Mouse (Mus musculus) limb, embryonic 12.5 days (tissue): ENCODE results near the gene Dlx3. TPM values are rescaled to one million over a fixed set of nuclear protein-coding genes. Genes with fewer than 3 reads are reported as not detected.

Experiments
- ATAC-seq: fragments of 200-750 bp; cut with Nextera tagmentation; 2 replicates; pipeline ENCODE4 v1.8.0; 2017; ENCODE audit warnings: low read depth, moderate TSS enrichment; ENCODE audit not compliant: insufficient number of reproducible peaks, insufficient read depth, low FRiP score, low TSS enrichment
- H3K27ac ChIP-seq: fragments of 300-500 bp; sonication (generic); 2 replicates; pipeline ENCODE4 v1.5.1; 2016; ENCODE audit warnings: mild to moderate bottlenecking, moderate library complexity
- H3K27me3 ChIP-seq: fragments of 300-500 bp; sonication (generic); 2 replicates; pipeline ENCODE4 v1.6.1; 2016; ENCODE audit warnings: mild to moderate bottlenecking, moderate library complexity
- H3K36me3 ChIP-seq: fragments of 300-500 bp; sonication (generic); 2 replicates; pipeline ENCODE4 v1.6.1; 2016; ENCODE audit warnings: mild to moderate bottlenecking, moderate library complexity
- H3K4me1 ChIP-seq: fragments of 300-500 bp; sonication (generic); replicated peaks from 2 replicates; pipeline ENCODE4 v1.6.1; 2016
- H3K4me2 ChIP-seq: fragments of 300-500 bp; sonication (generic); 2 replicates; pipeline ENCODE4 v1.6.1; 2016; ENCODE audit warnings: mild to moderate bottlenecking, moderate library complexity
- H3K4me3 ChIP-seq: fragments of 300-500 bp; sonication (generic); replicated peaks from 2 replicates; pipeline ENCODE4 v1.5.1; 2016; ENCODE audit warnings: mild to moderate bottlenecking
- H3K9ac ChIP-seq: fragments of 300-500 bp; sonication (generic); replicated peaks from 2 replicates; pipeline ENCODE4 v1.6.1; 2016; ENCODE audit warnings: mild to moderate bottlenecking, moderate library complexity
- H3K9me3 ChIP-seq: fragments of 300-500 bp; sonication (generic); 2 replicates; pipeline ENCODE4 v1.6.1; 2016; ENCODE audit warnings: mild to moderate bottlenecking, moderate library complexity
- WGBS: fragments of 180-500 bp; shearing (Covaris S2); methylation state at CpG from one replicate; pipeline ENCODE4 v1.1.7; 2016; 5-methylcytosine and 5-hydroxymethylcytosine counted together
- polyA plus RNA-seq: library from polyadenylated mRNA; unstranded; fragments of >200 nt; fragmentation: Nextera tagmentation; extraction: Ambion mirVana; gene quantifications from 2 replicates; pipeline ENCODE4 v1.2.1, GENCODE M21; 2016

Dlx3 gene
- polyA plus RNA-seq, 1 experiment from 2014 or later: 8.4 TPM

- Histone ChIP-seq H3K9me3 (no peaks in the 10 kb centered on the region), H3K4me2 (peak overlapping the region; percentile 43), H3K36me3 (no peaks in the 10 kb centered on the region), H3K4me3 (peak overlapping the region; percentile 17), H3K27me3 (peaks cover 88% of the 10 kb centered on the region), H3K9ac (peak overlapping the region; percentile 8), H3K27ac (peak overlapping the region; percentile 12; the same call in 1 of the 2 replicates), H3K4me1 (peaks cover 40% of the 10 kb centered on the region)
- WGBS: 2% methylated on average over 20 of the region's 20 CpGs
- ATAC-seq: peak; percentile 45; the same call in 1 of the 2 replicates
Measured at GRCm38 (mm10) chr11:95126272-95127245, 6.6 kb downstream of the Dlx3 start.

DNA sequence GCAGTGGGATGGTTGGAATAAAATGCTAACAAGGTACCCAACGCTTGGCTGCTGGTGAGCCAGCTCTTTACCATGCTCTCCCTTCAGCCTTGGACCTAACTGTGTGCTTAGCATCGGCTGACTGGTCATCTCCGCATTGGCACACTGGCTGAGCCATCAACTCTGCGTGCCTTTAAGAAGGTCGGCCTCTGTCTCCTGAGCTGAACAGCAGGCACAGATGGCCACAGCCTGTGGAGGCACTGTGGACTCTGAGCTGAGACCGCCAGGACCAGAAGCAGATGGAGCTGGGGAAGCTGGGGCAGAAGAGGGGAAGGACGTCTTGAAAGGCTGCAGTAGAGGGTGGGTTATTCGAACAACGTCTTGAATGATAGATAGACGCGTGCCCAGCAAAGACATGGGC lies 8.4 kb downstream of the Dlx3 start:
- Histone ChIP-seq H3K27ac (no peak overlapping the region), H3K9ac (no peak overlapping the region), H3K4me2 (no peak overlapping the region), H3K4me1 (peaks cover 37% of the 10 kb centered on the region), H3K36me3 (no peaks in the 10 kb centered on the region), H3K9me3 (no peaks in the 10 kb centered on the region), H3K27me3 (peaks cover 70% of the 10 kb centered on the region), H3K4me3 (no peak overlapping the region)
- no peak for ATAC-seq
- 49% methylated on average over 11 of the region's 11 CpGs for WGBS

GRCm38 (mm10) chr11:95130668-95131252 lies 10.8 kb downstream of the Dlx3 start:
- no peak for ATAC-seq
- Histone ChIP-seq H3K27ac (no peak overlapping the region), H3K9me3 (no peaks in the 10 kb centered on the region), H3K27me3 (peaks cover 53% of the 10 kb centered on the region), H3K4me1 (peaks cover 30% of the 10 kb centered on the region), H3K9ac (no peak overlapping the region), H3K4me3 (no peak overlapping the region), H3K4me2 (no peak overlapping the region), H3K36me3 (no peaks in the 10 kb centered on the region)
- WGBS: 68% methylated on average over 17 of the region's 17 CpGs

GRCm38 (mm10) chr11:95133321-95133720 lies 13.4 kb downstream of the Dlx3 start:
- H3K27me3 ChIP-seq: peaks cover 60% of the 10 kb centered on the region
- H3K27ac ChIP-seq: no peak overlapping the region
- no peak overlapping the region for H3K4me3 ChIP-seq
- H3K9ac ChIP-seq: no peak overlapping the region
- no peak overlapping the region for H3K4me2 ChIP-seq
- no peaks in the 10 kb centered on the region for H3K9me3 ChIP-seq
- 70% methylated on average over 6 of the region's 6 CpGs for WGBS
- peaks cover 29% of the 10 kb centered on the region for H3K4me1 ChIP-seq
- ATAC-seq: no peak
- no peaks in the 10 kb centered on the region for H3K36me3 ChIP-seq

- H3K27me3 ChIP-seq: peaks cover 70% of the 10 kb centered on the region
- ATAC-seq: no peak
Measured at GRCm38 (mm10) chr11:95137281-95137680, 17.4 kb downstream of the Dlx3 start.

DNA sequence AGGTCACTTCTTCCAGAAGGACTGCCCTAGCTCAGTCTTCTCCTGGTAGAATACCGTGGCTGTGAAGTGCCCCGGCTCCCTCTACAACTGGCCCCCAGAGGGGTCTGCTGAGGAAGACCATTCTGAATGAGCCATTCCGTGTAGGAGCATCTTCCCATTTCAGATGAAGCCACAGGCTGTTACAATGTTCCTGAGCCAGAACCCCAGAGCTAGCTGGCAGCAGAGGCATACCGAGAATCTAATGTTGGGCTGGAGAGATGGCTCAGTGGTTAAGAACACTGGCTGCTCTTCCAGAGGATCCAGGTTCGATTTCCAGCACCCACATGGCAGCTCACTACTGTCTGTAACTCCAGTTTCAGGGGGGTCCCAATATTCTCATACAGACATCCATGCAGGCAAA lies 20.0 kb downstream of the Dlx3 start:
- Histone ChIP-seq H3K9ac (no peak overlapping the region), H3K27ac (no peak overlapping the region), H3K4me3 (no peak overlapping the region), H3K36me3 (no peaks in the 10 kb centered on the region), H3K4me1 (peaks cover 43% of the 10 kb centered on the region), H3K27me3 (peaks cover 95% of the 10 kb centered on the region), H3K4me2 (no peak overlapping the region), H3K9me3 (no peaks in the 10 kb centered on the region)
- 50% methylated on average over 5 of the region's 5 CpGs for WGBS
- no peak for ATAC-seq

More at GRCm38 (mm10) chr11:95137281-95137680, 17.4 kb downstream of the Dlx3 start:
- H3K36me3 ChIP-seq: no peaks in the 10 kb centered on the region
- no peak overlapping the region for H3K4me3 ChIP-seq
- no peak overlapping the region for H3K4me2 ChIP-seq
- H3K27ac ChIP-seq: no peak overlapping the region
- H3K9me3 ChIP-seq: no peaks in the 10 kb centered on the region
- H3K4me1 ChIP-seq: peaks cover 30% of the 10 kb centered on the region
- no peak overlapping the region for H3K9ac ChIP-seq
- WGBS: 10% methylated on average over 6 of the region's 6 CpGs

DNA sequence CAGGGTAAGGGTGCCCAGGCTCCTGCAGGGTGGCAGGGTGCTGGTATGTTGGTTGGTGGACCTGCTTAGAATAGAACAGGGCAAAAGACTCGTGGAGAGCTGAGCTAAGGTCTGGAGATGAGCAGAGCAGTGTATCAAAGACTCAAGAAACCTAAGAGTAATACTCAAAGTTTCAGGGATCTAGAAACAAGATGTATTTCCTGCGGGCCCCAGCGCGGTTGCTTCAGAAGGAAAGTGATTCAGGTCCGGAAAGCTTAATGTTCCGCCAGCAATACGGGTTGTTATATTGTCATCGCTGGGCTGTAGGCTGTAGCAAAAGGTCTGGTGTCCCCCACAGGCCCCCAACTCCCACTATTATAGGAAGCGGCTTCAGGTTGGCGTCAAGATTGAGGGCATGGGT lies 22.3 kb downstream of the Dlx3 start:
- Histone ChIP-seq H3K27me3 (peaks cover 100% of the 10 kb centered on the region), H3K4me3 (no peak overlapping the region; the same call in 1 of the 2 replicates), H3K9me3 (no peaks in the 10 kb centered on the region), H3K9ac (no peak overlapping the region), H3K4me1 (peaks cover 54% of the 10 kb centered on the region), H3K4me2 (no peak overlapping the region), H3K27ac (no peak overlapping the region), H3K36me3 (no peaks in the 10 kb centered on the region)
- ATAC-seq: no peak
- 18% methylated on average over 10 of the region's 10 CpGs for WGBS

DNA sequence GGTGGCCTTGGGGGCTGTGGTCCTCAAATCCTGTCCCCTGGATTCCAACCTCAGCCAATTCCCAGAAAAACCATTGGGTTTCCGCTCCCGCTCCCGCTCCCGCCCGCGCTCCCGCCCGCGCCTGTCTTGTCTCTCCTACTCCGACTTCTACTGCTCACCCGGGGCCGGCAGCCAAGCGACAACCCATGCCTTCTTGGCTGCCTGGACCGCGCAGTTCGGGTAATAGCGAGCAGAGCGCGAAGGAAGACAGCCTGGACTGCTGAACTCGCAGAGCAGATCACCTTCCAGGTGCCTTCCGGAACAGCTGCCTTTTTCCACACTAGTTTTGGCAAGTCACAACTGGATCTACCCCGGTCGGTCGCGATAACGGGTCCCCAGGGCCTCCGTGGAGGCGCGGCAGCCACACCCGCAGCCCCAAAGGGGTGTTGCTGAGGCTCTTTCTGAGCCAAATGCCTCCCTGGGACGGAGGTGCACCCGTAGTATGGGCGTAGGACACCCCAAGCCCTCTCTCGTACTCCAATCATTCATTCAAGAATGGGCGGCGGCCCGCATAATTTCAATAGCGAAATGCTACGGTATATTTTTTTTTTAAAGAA lies 23.2 kb downstream of the Dlx3 start:
- Histone ChIP-seq H3K9me3 (no peaks in the 10 kb centered on the region), H3K36me3 (no peaks in the 10 kb centered on the region), H3K4me3 (peak overlapping the region; percentile 24), H3K4me2 (peak overlapping the region; percentile 41), H3K4me1 (peaks cover 45% of the 10 kb centered on the region), H3K27ac (no peak overlapping the region), H3K27me3 (peaks cover 100% of the 10 kb centered on the region), H3K9ac (no peak overlapping the region)
- 2% methylated on average over 39 of the region's 39 CpGs for WGBS
- no peak for ATAC-seq

GRCm38 (mm10) chr11:95143663-95144062 lies 23.7 kb downstream of the Dlx3 start:
- peaks cover 40% of the 10 kb centered on the region for H3K4me1 ChIP-seq
- no peak overlapping the region for H3K9ac ChIP-seq
- no peak for ATAC-seq
- no peak overlapping the region for H3K4me3 ChIP-seq
- H3K27me3 ChIP-seq: peaks cover 100% of the 10 kb centered on the region
- no peak overlapping the region for H3K27ac ChIP-seq
- H3K4me2 ChIP-seq: no peak overlapping the region
- H3K9me3 ChIP-seq: no peaks in the 10 kb centered on the region
- WGBS: 5% methylated on average over 4 of the region's 4 CpGs
- no peaks in the 10 kb centered on the region for H3K36me3 ChIP-seq

DNA sequence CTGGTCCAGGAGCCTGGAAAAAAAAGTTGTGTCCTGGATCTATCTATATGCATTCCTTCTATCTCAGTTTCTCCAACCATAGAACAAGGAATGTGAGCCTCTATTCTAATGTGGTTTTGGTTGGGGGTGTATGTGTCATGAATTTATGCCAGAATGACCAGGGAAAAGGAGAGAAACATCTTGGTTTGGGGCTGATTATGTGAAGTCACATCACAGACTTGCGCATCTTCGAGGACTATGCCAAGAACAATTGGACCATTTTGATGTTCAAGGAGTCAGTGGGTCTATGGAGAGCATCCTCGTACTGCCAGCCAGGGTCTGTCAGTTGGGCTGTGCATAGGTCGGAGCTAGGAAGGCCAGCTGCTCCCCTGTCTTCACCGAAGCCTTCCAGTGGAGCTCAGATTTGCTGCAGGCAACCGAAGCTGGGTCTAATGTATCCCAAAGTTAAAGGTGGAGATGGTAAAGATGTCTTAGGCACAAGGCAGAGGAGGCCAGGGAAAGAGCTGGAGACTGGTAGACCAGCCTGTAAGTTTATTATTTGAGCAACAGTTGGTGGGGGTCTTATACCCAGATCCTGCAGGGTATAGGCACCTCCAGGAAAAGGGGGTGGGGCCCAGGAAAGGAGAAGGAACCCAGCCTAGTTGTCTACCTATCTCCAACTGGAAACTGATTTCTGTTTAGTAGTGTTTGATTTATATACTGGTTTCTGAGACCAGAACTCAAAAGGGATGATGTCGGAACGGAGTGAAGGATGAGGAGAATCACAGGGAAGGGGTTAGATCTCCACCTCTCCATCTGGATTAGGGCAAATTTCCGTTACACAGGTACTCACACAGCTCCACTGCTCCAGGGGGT lies 24.4 kb downstream of the Dlx3 start:
- no peak overlapping the region for H3K9ac ChIP-seq
- H3K4me3 ChIP-seq: peak overlapping the region; percentile 46
- no peaks in the 10 kb centered on the region for H3K36me3 ChIP-seq
- peaks cover 100% of the 10 kb centered on the region for H3K27me3 ChIP-seq
- peak overlapping the region; percentile 86 for H3K4me2 ChIP-seq
- H3K27ac ChIP-seq: no peak overlapping the region
- ATAC-seq: no peak
- H3K4me1 ChIP-seq: peaks cover 33% of the 10 kb centered on the region
- H3K9me3 ChIP-seq: no peaks in the 10 kb centered on the region
- WGBS: 10% methylated on average over 9 of the region's 9 CpGs
